Mouse (Mus musculus) forebrain, embryonic 14.5 days (tissue): ENCODE results near the gene Zbtb8os. TPM values are rescaled to one million over a fixed set of nuclear protein-coding genes. Genes with fewer than 3 reads are reported as not detected.

Experiments
- ATAC-seq: fragments of 200-750 bp; cut with Nextera tagmentation; 2 replicates; pipeline ENCODE4 v1.8.0; 2017; ENCODE audit warnings: mild to moderate bottlenecking, moderate library complexity
- DNase-seq: peaks from one replicate; pipeline ENCODE4 v3.0.0-alpha.2; 2015; ENCODE audit warnings: low spot score
- H3K27ac ChIP-seq: fragments of 300-500 bp; sonication (generic); 2 replicates; pipeline ENCODE4 v1.5.1; 2014; ENCODE audit warnings: low read depth, mild to moderate bottlenecking, control low read depth, low read length, moderate library complexity
- H3K27me3 ChIP-seq: fragments of 300-500 bp; sonication (generic); replicated peaks from 2 replicates; pipeline ENCODE4 v1.6.1; 2014; ENCODE audit warnings: low read length, control low read depth, mixed read lengths; ENCODE audit not compliant: control insufficient read depth, insufficient read depth
- H3K36me3 ChIP-seq: fragments of 300-500 bp; sonication (generic); 2 replicates; pipeline ENCODE4 v1.6.1; 2014; ENCODE audit warnings: low read length, control low read depth; ENCODE audit not compliant: control insufficient read depth, insufficient read depth
- H3K4me1 ChIP-seq: fragments of 300-500 bp; sonication (generic); 2 replicates; pipeline ENCODE4 v1.6.1; 2014; ENCODE audit warnings: antibody characterized with exemption, low read length, control low read depth; ENCODE audit not compliant: control insufficient read depth, insufficient read depth
- H3K4me2 ChIP-seq: fragments of 300-500 bp; sonication (generic); 2 replicates; pipeline ENCODE4 v1.6.1; 2014; ENCODE audit warnings: mild to moderate bottlenecking, control low read depth, low read length
- H3K4me3 ChIP-seq: fragments of 300-500 bp; sonication (generic); 2 replicates; pipeline ENCODE4 v1.5.1; 2014; ENCODE audit warnings: low read depth, low read length, control low read depth
- H3K9ac ChIP-seq: fragments of 300-500 bp; sonication (generic); 2 replicates; pipeline ENCODE4 v1.6.1; 2014; ENCODE audit warnings: mild to moderate bottlenecking, low read length, control low read depth, moderate library complexity
- H3K9me3 ChIP-seq: fragments of 300-500 bp; sonication (generic); replicated peaks from 2 replicates; pipeline ENCODE4 v1.6.1; 2016; ENCODE audit warnings: low read length, control low read depth, mixed read lengths; ENCODE audit not compliant: control insufficient read depth
- WGBS: fragments of 180-500 bp; shearing (Covaris S2); extraction: QIAGEN DNeasy Blood & Tissue Kit; methylation state at CpG from one replicate; pipeline ENCODE4 v1.1.7; 2014; 5-methylcytosine and 5-hydroxymethylcytosine counted together
- polyA plus RNA-seq: library from polyadenylated mRNA; unstranded; fragments of >200 nt; fragmentation: Nextera tagmentation; extraction: Ambion mirVana; gene quantifications from 2 replicates; pipeline ENCODE4 v1.2.1, GENCODE M21; 2014

Gene Zbtb8os
- polyA plus RNA-seq, 1 experiment from 2014 or later: 37.1 TPM

DNA sequence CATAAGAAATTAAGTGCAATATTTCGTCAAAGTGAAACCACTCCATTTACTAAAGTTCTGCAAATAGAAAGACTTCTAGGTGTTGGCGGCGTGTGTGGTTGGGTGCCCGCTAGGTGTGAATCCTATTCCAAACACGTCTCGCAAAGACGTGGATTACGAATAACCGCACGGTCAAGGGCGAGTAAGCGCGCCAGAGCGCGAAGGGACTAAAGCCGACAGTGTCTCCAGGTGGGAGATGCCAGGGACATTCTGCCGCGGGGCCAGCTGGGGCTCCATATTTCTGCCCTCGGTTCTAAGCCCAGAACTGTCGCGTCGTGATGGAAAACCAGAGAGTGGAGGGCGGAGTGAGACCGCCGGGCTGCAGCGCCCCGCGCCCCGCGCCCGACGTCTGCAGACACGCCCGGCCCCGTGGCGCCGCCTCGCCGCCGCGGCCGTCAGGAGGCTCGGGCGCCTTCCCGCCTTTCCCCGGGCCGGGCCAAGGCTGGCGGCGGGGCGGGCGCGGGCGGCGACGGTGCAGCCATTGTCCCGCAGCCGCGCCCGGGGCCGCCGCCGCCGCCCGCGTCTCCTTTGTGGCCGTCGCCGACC, 41.6 kb downstream of the Zbtb8os start:
- Histone ChIP-seq H3K4me2 (peak overlapping the region; percentile 68), H3K27me3 (no peaks in the 10 kb centered on the region), H3K4me1 (0 out of 2 replicates have a peak, but pooled peaks cover 2% of the 10 kb centered on the region), H3K9me3 (no peaks in the 10 kb centered on the region), H3K27ac (peak overlapping the region; percentile 92), H3K9ac (peak overlapping the region; percentile 89), H3K36me3 (no peaks in the 10 kb centered on the region), H3K4me3 (peak overlapping the region; percentile 78)
- WGBS: under 1% methylated on average over 57 of the region's 68 CpGs
- DNase-seq: peak; percentile 64
- peak; percentile 80 for ATAC-seq

DNA sequence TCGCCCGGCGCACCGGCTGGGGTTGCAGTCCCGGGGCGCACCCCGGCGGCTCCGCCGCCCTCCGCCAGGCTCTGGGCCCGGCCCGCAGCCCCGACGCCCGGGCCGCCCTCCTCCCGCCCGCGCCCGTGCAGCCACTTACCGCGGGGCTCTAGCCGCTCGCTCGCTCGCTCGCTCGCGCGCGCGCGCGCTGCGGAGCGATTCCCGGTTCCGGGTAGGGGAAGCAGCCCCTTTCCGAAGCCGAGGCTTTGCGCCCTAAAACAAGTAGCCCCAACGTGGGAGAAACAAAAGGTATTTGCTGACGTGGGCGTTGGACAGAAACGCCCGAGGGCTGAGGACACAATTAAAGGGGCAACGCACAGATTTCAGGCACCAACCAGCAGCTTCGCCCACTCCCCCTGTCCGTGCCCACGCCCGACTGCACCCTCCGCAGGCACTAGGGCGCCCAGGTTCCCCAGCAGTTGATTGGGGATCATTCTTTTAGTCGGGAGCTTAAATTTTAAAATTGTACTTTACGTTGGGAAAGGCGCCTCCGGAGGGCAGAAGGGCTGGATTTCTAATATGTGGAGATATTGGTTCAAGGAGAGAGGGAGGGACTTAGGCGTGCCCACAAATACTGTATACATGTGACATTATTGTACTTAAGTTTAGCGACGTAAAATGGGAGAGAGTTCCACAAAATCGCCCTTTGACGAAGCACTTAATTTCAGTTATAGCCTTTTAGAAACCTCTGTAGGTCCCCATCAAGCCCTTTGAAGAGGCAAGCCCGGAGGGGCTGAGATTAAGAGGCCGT, 42.3 kb downstream of the Zbtb8os start, which contains the start of gene Zbtb8a:
Gene Zbtb8a, minus strand, starts transcription at position 516 of the 790 bp plus-strand sequence.
- Histone ChIP-seq H3K36me3 (no peaks in the 10 kb centered on the region), H3K27ac (peak within 1 kb of the TSS; percentile 92), H3K4me2 (peak within 1 kb of the TSS; percentile 68), H3K27me3 (no peaks in the 10 kb centered on the region), H3K9ac (peak within 1 kb of the TSS; percentile 89), H3K4me1 (0 out of 2 replicates have a peak, but pooled peaks cover 2% of the 10 kb centered on the region), H3K4me3 (peak within 1 kb of the TSS; percentile 78), H3K9me3 (no peaks in the 10 kb centered on the region)
- DNase-seq (peak; percentile 80), ATAC-seq (peak; percentile 85)
- WGBS: 2% methylated on average over 60 of the region's 65 CpGs

DNA sequence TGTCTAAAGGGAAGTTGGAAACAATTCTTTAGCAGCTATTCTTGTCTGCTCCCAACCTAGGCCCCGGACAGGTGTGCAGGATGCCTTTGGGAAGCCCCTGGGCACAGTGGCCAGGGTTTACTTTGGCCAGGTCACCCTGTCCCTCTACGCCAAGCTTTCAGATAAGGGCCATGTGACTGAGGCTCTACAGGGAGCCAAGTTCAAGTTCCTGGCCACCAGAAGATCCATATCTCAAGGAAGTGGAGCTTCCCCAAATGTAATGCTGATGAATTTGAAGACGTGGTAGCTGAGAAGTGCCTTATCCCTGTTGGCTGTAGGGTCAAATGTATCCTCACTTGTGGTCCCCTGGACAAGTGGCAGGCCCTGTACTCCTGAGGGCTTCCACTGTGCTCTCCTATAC, 44.3 kb downstream of the Zbtb8os start:
- H3K4me2 ChIP-seq: no peak overlapping the region
- H3K27ac ChIP-seq: no peak overlapping the region
- H3K9ac ChIP-seq: no peak overlapping the region
- H3K4me1 ChIP-seq: 0 out of 2 replicates have a peak, but pooled peaks cover 2% of the 10 kb centered on the region
- 89% methylated on average over 3 of the region's 3 CpGs for WGBS
- H3K9me3 ChIP-seq: no peaks in the 10 kb centered on the region
- no peaks in the 10 kb centered on the region for H3K27me3 ChIP-seq
- ATAC-seq (no peak), DNase-seq (no peak)
- no peaks in the 10 kb centered on the region for H3K36me3 ChIP-seq
- H3K4me3 ChIP-seq: no peak overlapping the region

DNA sequence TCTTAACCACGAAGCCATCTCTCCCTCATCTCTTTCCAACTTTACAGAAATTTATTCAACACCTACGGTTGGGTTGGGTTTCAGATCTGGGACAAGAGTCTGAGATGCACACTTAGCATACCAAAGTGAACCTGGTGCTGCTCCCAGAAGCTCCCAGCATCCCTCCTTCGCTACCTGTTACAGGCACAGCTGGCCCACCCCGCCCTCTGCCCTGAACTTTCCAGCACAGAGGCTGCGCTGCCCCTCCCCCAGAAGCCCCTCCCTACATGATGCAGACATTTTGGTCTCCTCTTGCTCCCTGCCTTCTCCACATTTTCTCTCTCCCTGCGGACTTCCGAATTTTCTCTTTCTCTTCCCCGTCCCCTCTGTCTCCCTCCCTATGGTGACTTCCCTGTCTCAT, 45.7 kb downstream of the Zbtb8os start:
- WGBS: 85% methylated on average over 8 of the region's 8 CpGs
- ATAC-seq (no peak), DNase-seq (no peak)
- Histone ChIP-seq H3K4me3 (no peak overlapping the region), H3K27me3 (no peaks in the 10 kb centered on the region), H3K9ac (no peak overlapping the region), H3K27ac (no peak overlapping the region), H3K4me2 (no peak overlapping the region), H3K4me1 (0 out of 2 replicates have a peak, but pooled peaks cover 2% of the 10 kb centered on the region), H3K9me3 (no peaks in the 10 kb centered on the region), H3K36me3 (no peaks in the 10 kb centered on the region)

DNA sequence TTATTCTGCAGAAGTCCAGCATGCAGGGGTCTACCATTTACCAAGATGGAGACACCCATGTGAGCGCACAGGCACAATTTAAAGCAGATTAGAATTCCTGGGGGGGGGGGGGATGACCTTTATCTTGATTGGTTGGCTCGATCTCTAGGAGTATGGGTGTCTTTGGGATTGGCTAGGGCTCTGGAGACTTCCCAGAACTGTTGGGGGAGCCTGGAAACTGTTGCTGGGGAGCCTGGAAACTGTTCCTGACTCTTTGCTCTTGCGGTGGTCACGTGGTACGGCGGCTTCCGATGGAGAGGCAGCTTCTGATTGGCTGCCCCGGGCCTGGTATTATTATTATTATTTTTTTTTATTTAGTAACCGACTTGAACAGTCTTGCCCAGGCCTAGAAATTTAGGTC, 46.5 kb downstream of the Zbtb8os start:
- Histone ChIP-seq H3K27me3 (no peaks in the 10 kb centered on the region), H3K27ac (no peak overlapping the region)

DNA sequence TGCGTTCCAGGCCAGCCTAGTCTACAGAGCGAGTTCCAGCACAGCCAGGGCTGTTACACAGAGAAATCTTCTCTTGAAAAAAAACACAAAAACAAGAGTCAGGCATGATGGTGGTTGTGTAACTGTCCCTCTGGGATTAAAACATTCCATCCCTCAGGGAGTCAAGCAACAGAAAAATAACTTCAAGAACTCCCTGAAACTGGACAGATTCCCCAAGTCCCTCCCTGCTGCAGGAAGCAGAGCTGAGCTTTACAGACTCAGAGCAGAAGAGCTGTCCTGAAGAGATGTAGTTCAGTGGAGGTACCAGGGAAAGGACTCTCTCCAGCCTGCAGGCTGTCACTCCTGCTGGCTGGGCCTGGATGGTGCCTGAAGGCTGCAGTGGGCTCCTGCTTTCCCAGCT, 47.0 kb downstream of the Zbtb8os start:
- Histone ChIP-seq H3K27ac (no peak overlapping the region), H3K36me3 (no peaks in the 10 kb centered on the region), H3K4me2 (no peak overlapping the region), H3K4me1 (no peaks in the 10 kb centered on the region), H3K9me3 (no peaks in the 10 kb centered on the region), H3K4me3 (no peak overlapping the region), H3K27me3 (no peaks in the 10 kb centered on the region), H3K9ac (no peak overlapping the region)
- ATAC-seq (no peak), DNase-seq (no peak)
- 92% methylated on average over 2 of the region's 2 CpGs for WGBS

More for the DNA sequence above, 46.5 kb downstream of the Zbtb8os start:
- DNase-seq: no peak
- Histone ChIP-seq H3K9me3 (no peaks in the 10 kb centered on the region), H3K4me1 (no peaks in the 10 kb centered on the region), H3K4me3 (no peak overlapping the region), H3K4me2 (no peak overlapping the region), H3K36me3 (no peaks in the 10 kb centered on the region), H3K9ac (no peak overlapping the region)
- no peak for ATAC-seq
- 89% methylated on average over 9 of the region's 9 CpGs for WGBS

DNA sequence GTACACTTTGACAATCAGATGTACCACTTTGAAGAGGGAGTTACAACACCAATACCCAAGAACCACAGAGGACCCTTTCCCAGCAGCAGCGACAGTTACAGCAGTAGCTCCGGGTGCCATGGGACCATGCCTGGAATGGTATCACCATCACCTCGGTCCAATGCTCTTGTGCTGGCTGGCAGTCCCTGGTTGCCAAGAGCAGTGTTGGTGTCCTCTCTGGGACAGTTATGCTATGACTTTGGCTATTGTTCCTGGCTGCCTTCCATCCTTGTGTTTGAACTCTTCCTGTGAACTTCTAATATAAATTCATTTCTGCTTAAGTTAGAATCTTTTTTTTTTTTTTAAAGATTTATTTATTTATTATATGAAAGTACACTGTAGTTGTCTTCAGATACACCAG, 48.1 kb downstream of the Zbtb8os start:
- Histone ChIP-seq H3K4me1 (no peaks in the 10 kb centered on the region), H3K9me3 (no peaks in the 10 kb centered on the region), H3K4me2 (no peak overlapping the region), H3K9ac (no peak overlapping the region), H3K36me3 (no peaks in the 10 kb centered on the region), H3K27me3 (no peaks in the 10 kb centered on the region), H3K4me3 (no peak overlapping the region), H3K27ac (no peak overlapping the region)
- DNase-seq (no peak), ATAC-seq (no peak)
- WGBS: 89% methylated on average over 3 of the region's 3 CpGs

DNA sequence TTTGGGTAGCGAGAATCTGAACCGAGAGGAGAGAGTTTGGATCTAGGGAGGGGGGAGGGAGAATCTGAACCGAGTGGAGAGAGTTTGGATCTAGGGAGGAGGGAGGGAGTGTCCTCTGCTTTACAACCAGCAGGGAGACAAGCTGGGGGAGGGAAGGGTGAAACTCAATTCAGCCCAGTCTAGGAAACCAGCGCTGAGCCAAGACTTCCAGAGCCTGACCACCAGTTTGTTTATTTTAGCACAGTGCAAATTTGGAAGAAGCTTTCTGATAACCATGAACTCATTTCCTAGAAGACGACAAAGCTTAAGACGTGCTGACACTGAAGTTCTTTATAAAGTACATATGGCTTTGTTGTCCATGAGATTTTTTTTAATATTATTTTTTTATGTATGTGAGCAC, 48.9 kb downstream of the Zbtb8os start:
- Histone ChIP-seq H3K4me3 (no peak overlapping the region), H3K9ac (no peak overlapping the region), H3K36me3 (no peaks in the 10 kb centered on the region), H3K4me2 (no peak overlapping the region), H3K9me3 (no peaks in the 10 kb centered on the region), H3K27me3 (no peaks in the 10 kb centered on the region), H3K4me1 (no peaks in the 10 kb centered on the region), H3K27ac (no peak overlapping the region)
- WGBS: 43% methylated on average over 6 of the region's 6 CpGs
- DNase-seq (no peak), ATAC-seq (no peak)

DNA sequence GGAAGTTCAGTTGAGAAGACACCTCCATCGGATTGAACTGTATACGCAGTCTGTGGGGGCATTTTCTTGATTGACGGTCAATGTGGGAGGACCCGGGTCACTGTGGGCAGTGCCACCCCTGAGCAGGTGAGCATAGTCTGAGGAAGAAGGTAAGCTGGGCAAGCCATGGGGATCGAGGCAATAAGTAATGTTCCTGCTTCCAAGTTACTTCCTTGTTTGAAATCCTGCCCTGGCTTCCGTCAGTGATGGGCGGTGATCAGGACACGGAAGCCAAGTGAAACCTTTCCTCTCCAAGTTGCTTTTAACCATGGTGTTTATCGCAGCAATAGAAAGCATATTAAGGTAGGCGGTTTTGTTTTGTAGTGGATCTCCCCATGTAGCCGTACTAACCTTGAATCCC, 50.2 kb downstream of the Zbtb8os start:
- H3K9ac ChIP-seq: no peak overlapping the region
- WGBS: 91% methylated on average over 11 of the region's 11 CpGs
- no peaks in the 10 kb centered on the region for H3K9me3 ChIP-seq
- no peak overlapping the region for H3K27ac ChIP-seq
- ATAC-seq: no peak
- DNase-seq: no peak
- H3K36me3 ChIP-seq: no peaks in the 10 kb centered on the region
- H3K27me3 ChIP-seq: no peaks in the 10 kb centered on the region
- no peak overlapping the region for H3K4me2 ChIP-seq
- H3K4me1 ChIP-seq: no peaks in the 10 kb centered on the region
- no peak overlapping the region for H3K4me3 ChIP-seq
